Mouse (Mus musculus) ES-E14 (cell line): ENCODE results near the gene Rem2.

Experiments
- CHD2 ChIP-seq: IDR thresholded peaks from 2 replicates; pipeline ENCODE4 v1.6.1; 2014; ENCODE audit warnings: mild to moderate bottlenecking, low read depth, low read length, inconsistent platforms
- HCFC1 ChIP-seq: IDR thresholded peaks from 2 replicates; pipeline ENCODE4 v1.6.1; 2012; ENCODE audit warnings: low read length, inconsistent platforms, borderline replicate concordance; ENCODE audit not compliant: insufficient read depth
- MAFK ChIP-seq: IDR thresholded peaks from 2 replicates; pipeline ENCODE4 v1.6.1; 2014; ENCODE audit warnings: mild to moderate bottlenecking, low read depth, low read length, inconsistent platforms; ENCODE audit not compliant: insufficient read depth

DNA sequence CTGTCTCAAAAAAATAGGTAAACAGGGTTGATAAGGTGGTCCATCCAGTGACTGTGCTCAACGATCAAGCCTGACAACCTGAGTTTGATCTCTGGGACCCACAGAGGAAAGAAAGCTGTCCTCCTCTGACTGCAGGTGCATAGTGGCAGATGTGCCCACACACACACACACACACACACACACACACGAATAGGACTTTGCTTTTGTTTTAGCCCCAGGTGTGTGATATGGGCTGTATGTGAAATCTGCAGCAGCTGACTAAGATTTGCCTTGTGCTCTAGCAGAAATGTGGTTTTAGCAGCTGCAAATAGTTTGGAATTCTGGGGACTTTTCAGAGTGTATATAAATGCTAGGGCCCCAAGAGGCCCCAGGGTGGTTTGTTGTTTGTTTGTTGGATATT lies 23.4 kb downstream of the Rem2 start:
- TF ChIP-seq HCFC1 (no peak), MAFK (no peak), CHD2 (no peak)
